Mouse (Mus musculus) layer of hippocampus, adult 18-20 months (tissue): Measurements from ENCODE around the gene Ctps2. TPM values are rescaled to one million over a fixed set of nuclear protein-coding genes. Genes with fewer than 3 reads are reported as not detected.
"Not testable (repeated sequence)": the region's sequence is repeated elsewhere in the genome, so short reads cannot be mapped to it uniquely, and the experiment has no call there.

ENCODE experiments used
- DNase-seq, 2 experiments: peaks; one replicate each; pipeline ENCODE4 v3.0.0; 2022; ENCODE audit warnings: low spot score in 2 of 2
- long read RNA-seq: library from polyadenylated mRNA; stranded (forward); transcript quantifications from one replicate; pipeline ENCODE4 v2.0.0, GENCODE M21; 2021
- total RNA-seq, 2 experiments: library from RNA; stranded (reverse); gene quantifications; 2 replicates each; pipeline ENCODE4 v1.2.3; 2021

The Ctps2 gene
- 10 to 100 TPM; 52.7 to 55.2 TPM for total RNA-seq
- long read RNA-seq, transcript Ctps2-204 (19 exons, 3,099 nt): minor isoform, 8 of 29 reads
- long read RNA-seq, transcript Ctps2-201 (19 exons, 3,353 nt): major isoform, 11 of 29 reads
- long read RNA-seq, partial matches to known transcripts: 1 of 29 reads
- long read RNA-seq, other reads (novel, unspliced or antisense): 8 of 29 reads

DNA sequence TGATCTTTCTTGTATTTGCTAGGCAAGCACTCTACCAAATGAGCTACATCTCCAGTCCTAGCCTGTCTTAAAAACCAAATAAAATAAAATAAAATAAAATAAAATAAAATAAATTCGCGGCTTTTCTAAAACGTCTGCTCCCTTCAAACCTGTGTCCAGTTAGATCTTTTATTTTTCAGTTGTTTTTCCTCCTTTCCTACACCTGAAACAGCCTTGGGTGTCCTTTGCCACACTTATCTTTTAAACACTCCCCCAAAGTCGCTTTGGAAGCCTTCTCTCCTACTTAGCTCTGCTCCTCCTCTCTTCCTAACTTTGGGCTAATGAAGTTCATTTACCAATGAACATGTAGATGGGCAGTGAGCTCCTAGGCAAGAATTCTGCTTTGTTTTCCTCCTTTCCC, at the start of gene Ctps2:
Gene Ctps2 (plus strand): TSS at position 301 of the 400 bp plus-strand sequence.
- no peak for DNase-seq

DNA sequence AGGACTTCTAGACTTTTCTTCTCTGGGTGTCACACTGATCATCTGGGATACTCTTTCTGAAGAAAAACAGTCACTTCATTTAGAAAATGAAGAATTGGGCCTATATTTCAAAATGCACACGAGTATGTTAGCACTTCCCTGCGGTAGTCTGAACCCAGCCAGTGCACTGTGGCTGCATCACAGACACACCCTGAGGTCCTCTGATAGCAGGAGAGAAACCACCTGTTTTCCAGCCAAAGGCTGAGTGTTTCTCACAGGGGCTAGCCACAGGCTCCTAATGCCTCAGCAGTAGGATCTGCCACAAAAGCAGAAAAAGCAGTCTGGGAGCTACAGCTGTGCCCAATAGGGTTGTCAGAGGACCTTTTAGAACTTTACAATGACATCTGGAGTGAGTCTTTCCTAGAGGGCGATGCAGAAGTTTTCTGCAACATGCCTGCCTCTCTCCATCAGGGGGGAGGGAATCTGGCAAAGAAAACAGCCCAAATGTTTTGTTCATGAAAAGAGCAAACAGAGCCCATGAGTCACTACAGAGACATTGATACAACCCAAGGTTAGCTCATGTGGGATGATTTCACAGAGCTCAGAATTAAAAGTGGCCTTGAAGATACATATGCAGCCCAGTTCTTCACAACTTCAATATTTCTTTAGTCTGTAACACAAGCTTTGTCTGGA, 32.6 kb upstream of the Ctps2 start:
- DNase-seq: peak in 1 of 2 experiments; percentile 3

DNA sequence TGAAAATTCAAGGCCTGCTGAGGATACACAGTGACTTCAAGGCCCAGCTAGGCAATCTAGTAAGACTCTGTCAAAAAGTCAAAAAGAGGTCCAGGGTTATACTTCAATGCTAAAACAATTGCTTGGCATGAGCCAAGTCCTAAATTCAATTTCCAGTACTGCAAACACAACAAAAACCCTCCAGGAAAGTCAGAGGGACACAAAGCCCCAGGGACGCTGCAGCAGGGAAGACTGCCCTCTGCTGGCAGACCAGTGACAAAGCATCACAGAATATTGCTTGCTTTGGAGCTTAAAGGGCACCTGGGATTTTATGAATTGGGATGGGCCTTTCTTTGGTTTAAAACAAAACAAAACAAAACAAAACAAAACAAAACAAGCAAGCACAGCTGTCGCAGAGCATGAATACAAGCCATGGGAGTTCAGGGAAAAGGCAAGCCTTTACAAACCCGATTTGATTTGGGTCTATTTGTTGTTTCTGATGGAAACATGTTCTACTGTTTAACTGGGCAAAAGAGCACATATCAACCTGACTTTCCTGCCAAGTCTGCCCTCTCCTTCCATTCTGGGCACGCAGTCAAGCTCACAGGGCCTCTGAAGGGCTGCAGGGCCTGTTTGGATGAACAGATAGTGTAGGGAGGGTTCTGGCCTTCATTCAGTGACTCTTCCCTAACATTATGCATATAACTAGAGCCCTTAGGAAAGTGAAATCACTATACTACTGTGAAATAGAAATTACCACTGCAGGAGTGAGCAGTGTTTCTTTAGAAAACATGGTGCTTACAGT, 29.1 kb upstream of the Ctps2 start:
- peak in 1 of 2 experiments; percentile 15 for DNase-seq

DNA sequence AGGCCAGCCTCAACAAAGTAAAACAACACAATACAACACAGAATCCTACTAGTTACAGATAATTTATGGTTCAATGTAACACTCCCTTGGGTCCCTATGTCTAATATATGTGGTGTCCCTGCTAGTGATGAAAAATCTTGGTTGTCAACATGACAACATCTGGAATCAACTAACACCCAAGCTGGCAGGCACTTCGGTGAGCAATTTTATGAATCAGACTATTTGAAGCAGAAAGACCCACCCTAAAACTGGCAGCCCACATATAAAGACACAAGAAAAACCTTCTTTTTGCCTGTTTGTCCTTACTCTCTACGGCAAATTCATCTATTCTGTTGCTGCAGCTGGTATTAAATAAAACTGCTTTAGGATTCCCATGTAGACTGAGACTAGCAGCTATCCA, 27.3 kb upstream of the Ctps2 start:
- DNase-seq: no peak

DNA sequence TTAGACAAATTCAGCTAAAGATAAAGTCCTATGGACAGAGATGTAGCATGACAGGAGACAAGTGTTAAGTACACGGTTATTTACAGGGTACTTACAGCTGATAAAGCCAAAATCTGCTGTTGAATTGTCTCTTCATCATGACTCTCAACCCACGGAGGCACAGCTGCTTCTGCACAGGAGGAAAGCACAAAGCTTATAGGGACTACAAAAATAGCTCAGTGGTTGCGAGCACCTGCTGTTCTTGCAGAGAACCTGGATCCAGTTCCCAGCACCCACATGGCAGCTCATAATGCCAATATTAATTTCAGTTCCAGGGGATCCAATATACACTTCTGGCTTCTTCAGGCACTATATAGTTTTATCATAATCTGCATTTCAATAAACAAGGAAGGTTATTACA, 22.8 kb upstream of the Ctps2 start:
- no peak for DNase-seq

DNA sequence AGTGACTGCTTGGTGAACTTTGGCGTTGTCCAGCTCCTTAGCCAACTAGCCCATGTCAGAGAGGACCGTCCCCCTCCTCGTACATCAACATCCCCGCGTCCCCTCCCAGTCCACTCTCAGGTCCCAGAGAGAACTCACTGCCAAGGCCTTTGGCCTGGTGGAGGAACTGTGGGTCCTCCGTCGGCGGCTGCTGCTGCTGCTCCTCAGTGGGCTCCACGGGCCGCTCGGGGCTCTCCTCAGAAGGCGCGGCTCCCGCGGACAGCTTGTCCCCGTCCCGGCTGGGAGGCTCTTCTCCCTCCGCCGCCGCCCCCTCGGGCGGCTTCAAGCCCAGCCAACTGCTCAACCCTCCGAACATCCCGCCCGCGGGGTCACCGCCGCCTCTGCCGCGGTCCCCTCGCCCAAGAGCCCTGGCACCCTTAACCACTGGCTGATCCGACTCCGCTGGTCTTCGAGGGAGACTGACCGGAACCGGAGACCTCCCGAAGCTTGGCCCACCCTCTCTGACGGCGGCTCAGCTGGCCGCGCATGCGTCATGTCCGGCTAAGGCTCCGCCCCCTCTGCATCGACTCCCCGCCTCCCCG, 13.0 kb upstream of the Ctps2 start, which contains the start of gene Syap1:
Gene Syap1 (minus strand): TSS at position 517 of the 581 bp plus-strand sequence.
- DNase-seq: peak; percentile 66 to 80

DNA sequence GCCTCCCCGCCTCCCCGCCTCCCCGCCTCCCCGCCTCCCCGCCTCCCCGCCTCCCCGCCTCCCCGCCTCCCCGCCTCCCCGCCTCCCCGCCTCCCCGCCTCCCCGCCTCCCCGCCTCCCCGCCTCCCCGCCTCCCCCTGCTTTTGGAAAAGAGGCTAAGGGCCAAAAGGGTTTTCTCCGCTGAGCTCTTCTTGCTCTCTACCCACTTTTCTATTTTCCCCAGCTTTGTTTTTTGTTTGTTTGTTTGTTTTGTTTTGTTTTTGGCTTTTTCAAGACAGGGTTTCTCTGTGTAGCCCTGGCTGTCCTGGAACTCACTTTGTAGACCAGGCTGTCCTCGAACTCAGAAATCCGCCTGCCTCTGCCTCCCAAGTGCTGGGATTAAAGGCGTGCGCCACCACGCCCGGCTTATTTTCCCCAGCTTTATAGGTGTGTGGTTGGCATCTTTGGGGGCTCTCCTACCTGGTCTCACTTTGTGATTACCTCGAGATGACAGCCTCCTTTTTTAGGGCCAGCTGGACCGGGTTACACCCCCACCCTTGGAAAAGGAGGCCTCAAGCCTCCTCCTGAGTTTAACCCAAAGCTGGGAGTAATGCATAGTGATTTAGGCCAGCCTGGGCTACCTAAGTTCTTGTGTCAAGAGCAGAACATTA, 12.3 kb upstream of the Ctps2 start:
- not testable (repeated sequence) for DNase-seq

DNA sequence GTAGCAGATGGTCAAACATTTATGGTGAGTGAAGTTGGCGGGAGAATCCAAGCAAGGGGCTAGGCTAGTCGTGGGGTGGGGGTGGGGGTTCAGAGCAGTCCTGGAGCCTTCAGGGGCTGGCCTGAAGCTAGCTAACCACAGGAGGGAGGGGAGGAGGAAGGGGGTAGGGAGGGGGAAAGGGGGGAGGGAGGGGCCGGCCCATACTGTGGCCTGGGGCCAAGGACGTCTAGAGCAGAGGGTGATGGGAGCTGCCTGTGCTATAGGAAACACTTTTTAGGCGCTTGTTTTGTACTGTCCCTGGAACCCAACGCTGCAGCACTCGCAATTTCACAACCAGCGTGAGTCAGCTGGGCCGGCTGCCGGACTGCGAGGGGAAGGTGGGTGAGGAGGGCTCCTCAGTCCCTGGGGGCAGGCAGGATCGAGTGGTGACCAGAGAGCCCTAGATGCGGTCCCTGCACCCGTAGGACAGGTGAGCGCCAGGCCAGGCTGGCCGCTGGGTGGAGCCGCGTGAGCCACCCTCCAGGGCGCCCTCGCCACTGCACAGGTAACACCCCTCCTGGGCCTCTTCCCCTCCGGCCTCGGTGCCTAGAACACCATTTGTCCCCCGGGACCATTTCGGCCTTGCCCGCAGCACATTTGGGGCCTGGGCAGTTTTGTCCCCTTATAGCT, 467 bp downstream of the Ctps2 start:
- DNase-seq: peak; percentile 10 to 19

DNA sequence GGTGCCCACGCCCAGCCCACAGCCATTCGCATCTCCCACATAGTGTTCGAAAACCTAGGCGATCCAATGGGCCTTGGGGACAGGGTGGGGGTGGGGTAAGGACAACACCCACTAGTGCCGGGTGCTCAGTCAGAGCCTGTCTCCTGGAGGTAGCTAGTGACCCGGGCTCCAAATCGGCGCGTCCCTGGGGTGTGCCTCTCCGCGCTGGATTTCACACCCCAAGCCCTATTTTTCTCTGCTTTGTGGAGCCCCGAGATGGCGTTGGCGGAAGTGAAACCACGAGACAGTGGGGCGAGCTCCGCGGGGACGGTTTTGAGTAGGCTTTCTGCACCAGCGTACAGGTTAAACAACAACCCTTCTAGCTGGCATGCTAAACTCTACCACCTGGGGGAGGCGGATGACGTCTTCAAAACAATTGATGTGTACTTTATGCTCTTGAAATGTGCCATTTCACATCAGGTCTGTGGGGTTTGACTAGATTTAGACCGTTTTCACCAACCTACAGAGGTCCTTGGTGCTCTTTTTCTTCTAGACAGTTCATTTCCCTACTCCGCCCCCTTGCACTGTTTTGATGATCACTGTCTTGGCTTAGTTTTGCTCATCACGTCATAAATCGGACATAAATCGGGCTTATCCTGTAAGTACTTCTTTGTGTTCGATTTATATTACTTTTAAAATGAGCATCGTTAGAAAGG, 1.1 kb downstream of the Ctps2 start:
- peak; percentile 29 to 45 for DNase-seq

DNA sequence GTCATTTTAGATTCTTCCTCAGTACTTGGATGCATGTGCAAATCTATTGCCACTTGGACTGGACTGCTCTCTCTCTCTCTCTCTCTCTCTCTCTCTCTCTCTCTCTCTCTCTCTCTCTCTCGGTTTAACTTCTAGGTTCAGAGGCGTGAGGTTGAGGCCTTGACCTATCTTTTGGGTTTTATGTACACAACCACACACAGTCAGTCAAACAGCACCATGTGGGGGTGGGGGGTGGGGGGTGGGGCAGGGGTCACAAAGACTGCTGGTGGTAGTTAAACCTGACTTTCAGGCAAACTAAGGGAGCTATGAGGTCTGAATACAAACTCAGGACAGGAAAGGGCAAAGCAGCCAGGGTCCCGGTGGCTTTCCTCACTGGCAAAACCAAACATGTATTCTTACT, 6.5 kb downstream of the Ctps2 start:
- DNase-seq: no peak

DNA sequence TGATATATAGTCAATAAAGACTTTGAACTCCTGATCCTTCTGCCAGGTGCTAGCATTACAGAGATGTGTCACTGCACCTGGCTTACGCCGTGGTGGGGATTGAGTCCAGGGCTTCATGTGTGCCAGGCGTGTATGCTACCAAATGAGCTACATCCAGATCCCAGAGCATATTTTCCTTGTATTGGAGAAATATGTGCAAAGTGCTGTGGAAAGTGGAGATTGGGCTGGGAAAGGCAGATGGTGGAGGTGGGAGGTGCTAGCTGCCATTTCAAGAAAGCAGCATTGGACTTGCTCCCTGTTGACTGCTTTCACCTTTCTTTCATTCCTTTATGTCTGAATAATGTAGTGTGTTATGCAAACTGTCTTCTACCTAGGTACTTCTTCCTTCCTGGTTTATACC, 12.6 kb downstream of the Ctps2 start:
- peak in 1 of 2 experiments; percentile 20 for DNase-seq

DNA sequence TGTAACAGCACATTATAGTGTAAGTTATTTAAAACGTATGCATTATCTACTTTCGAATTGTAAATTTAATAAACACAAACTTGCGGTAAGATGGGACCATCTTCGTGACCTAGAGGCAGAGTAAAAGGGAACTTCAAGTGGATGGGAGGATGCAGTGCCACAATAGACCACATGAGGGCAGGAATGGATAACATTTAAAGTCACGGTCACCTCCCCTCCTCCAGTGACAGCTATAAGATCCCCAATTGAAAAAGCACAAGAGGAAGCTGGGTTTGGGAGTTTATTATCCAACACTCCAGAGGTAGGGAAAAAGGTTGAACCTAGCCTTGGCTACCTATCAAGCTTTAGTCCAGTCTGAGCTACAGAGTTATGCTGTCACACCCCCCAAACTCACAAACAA, 14.7 kb downstream of the Ctps2 start:
- DNase-seq: peak; percentile 9 to 72

DNA sequence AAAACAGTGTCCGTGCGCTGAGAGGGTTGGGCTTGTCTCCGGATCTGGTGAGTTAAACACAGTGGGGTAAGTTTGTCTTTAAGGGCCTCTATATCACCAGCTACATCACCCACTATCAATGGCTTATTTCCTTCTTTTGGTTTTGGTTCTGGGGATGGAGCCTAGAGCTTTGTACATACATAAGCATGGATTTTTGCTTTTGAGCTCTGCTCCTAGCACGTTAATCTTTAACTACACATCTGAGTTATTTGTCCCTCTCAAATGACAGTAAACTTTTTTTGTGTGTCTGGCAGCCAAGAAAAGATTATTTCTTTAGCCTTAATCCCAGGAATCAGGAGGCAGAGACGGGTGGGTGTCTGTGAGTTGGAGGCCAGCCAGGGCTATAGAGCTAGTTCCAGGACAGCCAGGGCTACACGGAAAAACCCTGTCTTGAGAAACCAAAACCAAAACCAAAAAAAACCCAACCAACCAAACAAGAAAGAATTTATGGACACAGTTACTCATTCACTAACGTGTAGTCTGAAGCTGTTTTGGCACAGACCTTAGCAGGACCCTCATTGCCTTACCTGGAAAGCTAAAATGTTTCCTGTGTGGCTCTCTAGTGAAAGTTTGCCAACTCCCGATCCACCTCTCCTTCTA, 20.6 kb downstream of the Ctps2 start:
- DNase-seq: no peak

DNA sequence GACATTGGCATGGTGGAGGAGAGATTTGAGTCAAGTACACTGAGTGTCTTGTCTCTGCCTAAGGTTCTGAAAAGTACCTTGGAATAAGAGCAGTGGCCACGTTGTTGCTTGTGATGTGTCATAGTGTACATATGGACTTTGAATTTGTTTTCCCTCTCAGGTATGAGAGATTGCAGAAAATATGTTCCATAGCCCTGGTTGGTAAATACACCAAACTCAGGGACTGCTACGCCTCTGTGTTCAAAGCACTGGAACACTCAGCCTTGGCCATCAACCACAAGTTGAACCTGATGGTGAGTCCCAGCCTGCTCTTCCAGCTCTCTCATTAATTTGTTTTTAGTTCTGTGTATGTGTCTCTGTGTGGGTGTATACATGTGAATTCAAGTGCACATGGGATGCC, 30.4 kb downstream of the Ctps2 start:
- DNase-seq: no peak

DNA sequence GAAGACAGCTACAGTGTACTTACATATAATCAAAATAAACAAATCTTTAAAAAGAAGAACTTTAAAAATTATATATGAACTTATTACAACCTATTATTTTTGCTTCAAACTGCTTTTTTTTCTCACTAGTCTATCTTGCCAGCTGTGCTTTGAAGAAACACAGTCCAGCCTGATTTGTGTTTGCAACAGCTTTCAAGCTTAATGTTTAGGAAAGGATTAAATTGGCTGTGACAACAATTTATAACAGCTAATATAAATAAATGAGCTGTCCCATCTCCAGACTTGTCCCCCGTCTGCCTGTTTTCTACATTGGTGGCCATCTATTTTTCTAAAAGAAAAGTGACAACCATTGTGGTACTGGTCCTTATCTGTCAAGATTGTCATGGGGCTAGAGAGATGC, 41.0 kb downstream of the Ctps2 start:
- no peak for DNase-seq

DNA sequence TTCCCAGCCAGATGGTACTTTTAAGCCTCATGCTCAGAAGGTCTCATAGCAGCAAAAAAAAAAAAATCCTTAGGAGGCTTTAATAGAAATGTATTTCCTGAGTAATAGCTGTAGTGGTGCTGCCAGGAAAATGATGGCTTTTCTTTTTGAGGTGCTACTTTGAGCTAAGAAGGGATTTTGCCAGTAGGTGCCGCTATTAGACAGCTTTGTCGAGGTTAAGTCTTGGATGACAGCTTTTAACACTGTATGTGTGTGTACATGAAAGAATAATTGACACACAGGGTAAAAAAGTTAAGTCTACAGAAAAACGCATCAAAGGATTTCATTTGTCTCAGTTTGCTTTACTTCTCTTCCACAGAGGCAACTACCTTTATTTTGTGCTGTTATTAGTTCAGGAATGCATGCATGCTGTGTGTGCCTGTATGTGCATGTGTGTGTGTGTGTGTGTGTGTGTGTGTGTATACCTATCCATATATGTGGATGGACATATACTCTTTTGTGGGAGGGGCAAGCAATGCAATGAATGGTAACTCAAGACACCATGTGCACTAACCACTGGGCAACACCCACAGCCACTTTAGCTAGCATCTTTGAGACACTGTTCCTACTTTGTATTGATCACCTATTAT, 48.9 kb downstream of the Ctps2 start:
- DNase-seq: peak; percentile 16 to 72

DNA sequence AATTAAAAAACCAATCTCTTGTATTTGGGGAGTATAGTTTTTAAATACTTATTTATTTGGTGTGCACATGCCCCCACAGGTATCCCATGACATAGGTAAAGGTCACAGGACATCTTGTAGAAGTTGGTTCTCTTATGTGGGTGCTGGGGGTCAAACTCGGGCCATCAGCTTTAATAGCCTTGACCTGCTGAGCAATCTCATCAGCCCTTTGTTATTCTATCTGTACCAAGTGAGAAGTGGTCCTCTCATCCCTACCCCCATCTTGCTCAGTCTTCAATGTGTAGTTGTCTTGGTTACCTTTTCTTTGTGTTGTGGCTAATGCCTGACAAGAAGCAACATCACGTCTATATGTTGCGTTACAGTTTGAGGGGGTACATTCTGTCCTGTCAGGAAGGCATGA, 56.9 kb downstream of the Ctps2 start:
- no peak for DNase-seq

DNA sequence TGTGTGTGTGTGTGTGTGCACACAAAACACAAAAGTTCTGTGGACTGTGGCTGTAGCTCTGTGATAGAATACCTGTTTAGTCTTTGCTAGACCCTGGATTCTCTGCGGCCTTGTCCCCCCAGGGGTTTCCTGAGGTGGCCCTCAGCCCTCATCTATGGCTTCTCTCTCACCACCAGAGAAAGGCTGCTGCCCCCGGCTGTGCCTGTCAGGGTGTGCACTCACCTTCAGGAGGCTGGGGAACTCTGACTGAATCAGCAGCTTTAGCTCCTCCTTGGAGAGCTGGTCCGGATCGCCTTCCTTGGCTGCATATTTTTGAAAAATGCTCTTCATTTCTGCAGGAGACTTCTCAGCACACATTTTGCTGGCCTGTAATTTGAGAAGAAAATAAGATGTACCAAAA, 62.8 kb downstream of the Ctps2 start:
- DNase-seq: no peak

DNA sequence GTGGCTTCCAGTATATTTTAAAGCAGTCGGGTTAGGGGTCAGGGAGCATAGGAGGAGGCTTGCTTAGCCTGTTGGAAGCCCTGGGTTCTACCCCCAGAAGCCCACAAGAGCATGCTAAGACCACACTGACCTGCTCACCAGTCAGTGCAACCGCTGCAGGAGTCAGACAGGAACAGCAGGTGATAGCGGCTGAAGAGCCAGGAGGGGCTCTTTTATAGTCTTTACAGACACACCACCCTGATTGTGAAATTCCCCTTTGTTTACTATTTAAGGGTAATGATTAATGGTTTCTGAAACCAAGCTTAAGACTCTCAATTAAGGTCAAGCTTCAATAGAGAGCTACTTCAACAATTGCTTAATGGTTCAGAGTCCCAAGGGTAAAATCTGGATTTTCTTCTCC, 63.3 kb downstream of the Ctps2 start, which contains the start of gene S100g:
Gene S100g (minus strand): TSS at position 217 of the 400 bp plus-strand sequence.
- no peak for DNase-seq
